ENCODE assay signal across 8 mouse cellular contexts in the genomic region with DNA sequence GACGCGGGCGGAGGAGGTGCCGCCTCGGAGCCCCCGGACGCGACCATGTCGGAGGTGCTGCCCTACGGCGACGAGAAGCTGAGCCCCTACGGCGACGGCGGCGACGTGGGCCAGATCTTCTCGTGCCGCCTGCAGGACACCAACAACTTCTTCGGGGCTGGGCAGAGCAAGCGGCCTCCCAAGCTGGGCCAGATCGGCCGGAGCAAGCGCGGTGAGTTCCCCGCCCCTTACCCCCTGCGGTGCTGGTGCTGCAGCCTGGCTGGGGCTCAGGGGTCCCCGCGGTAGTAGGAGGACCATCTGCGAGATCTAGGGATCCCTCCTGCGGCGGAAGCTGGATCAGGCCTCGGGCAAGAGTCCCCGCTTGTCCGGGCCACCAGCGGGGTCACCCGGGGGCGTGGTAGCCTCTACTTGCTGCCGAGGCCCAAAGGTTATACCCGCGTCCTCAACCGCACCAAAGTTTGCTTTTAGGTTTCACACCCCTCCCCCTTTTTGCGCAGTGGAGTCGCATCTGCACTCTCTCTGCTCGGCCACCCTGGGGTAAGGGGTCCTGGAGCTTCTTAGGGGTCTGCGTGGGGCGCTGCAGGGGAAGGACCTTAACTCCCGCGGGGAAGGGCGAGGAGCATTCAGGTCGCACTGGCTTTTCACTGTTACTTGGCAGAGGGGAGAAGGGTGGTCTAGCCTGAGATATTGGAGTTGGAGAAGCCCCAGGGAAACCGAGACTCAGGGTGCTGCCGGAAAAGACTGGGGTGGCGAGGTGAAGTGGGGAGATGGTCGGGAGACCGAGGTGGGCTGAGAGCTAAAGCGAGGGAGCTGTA. TPM values are rescaled to one million over a fixed set of nuclear protein-coding genes. Genes with fewer than 3 reads are reported as not detected.
DNase-seq lines count a peak whose midpoint lies in the region; ATAC-seq and TF ChIP-seq lines count a peak whose summit lies in the region.

No protein-coding gene starts in this region.

- peaks cover 6% of the 10 kb centered on the region; the same call in 1 of the 2 replicates for H3K27me3 ChIP-seq in forebrain, embryonic 14.5 days (replicated peaks; ENCODE audit: control insufficient read depth, insufficient read depth, low read length)
- H3K27me3 ChIP-seq in intestine, embryonic 14.5 days (replicated peaks; ENCODE audit: control insufficient read depth, insufficient read depth, low read length): no peaks in the 10 kb centered on the region
- peaks cover 97% of the 10 kb centered on the region for H3K27me3 ChIP-seq in liver, embryonic 15.5 days

- peak overlapping the region; percentile 95 for H3K4me3 ChIP-seq in lung, adult 2 months (replicated peaks; ENCODE audit: extremely low read depth, low read depth, low read length)
- H3K4me3 ChIP-seq in brown adipose tissue, adult 24 weeks (ENCODE audit: insufficient read depth, low read depth, low read length): peak overlapping the region; percentile 83
- peak overlapping the region; percentile 76 for H3K4me3 ChIP-seq in forebrain, embryonic 14.5 days (ENCODE audit: low read depth, low read length)
- peak overlapping the region; percentile 88 for H3K4me3 ChIP-seq in intestine, embryonic 14.5 days (ENCODE audit: low read depth, low read length)
- H3K4me3 ChIP-seq in liver, embryonic 15.5 days (replicated peaks): peak overlapping the region; percentile 58

- no peak overlapping the region for H3K27ac ChIP-seq in brown adipose tissue, adult 24 weeks (replicated peaks; ENCODE audit: low read depth, low read length)
- peak overlapping the region; percentile 91 for H3K27ac ChIP-seq in forebrain, embryonic 14.5 days (ENCODE audit: low read depth, low read length)
- peak overlapping the region; percentile 86 for H3K27ac ChIP-seq in intestine, embryonic 14.5 days (ENCODE audit: low read depth)
- H3K27ac ChIP-seq in liver, embryonic 15.5 days (replicated peaks): peak overlapping the region; percentile 65

- H3K4me2 ChIP-seq in forebrain, embryonic 14.5 days (ENCODE audit: low read length): peak overlapping the region; percentile 87
- H3K4me2 ChIP-seq in intestine, embryonic 14.5 days (ENCODE audit: low read length): peak overlapping the region; percentile 94
- H3K4me2 ChIP-seq in liver, embryonic 15.5 days: peak overlapping the region; percentile 58

- no peak for TF ChIP-seq POLR2A in lung, adult 2 months (IDR thresholded peaks at IDR 0.05; ENCODE audit: borderline replicate concordance, extremely low read depth, low read depth, low read length)

- ATAC-seq in forebrain, embryonic 14.5 days: peak; percentile 7; the same call in 1 of the 2 replicates
- ATAC-seq in intestine, embryonic 14.5 days (replicated peaks; ENCODE audit: low FRiP score, low TSS enrichment, low read depth): peak; percentile 14
- ATAC-seq in liver, embryonic 15.5 days (ENCODE audit: insufficient read depth): no peak

- DNase-seq in lung, adult 2 months: peak; percentile 58
- DNase-seq in lung, postnatal 25 days (ENCODE audit: low spot score): no peak
- DNase-seq in forebrain, embryonic 14.5 days (ENCODE audit: low spot score): peak; percentile 47
- DNase-seq in intestine, embryonic 14.5 days (ENCODE audit: low spot score): peak; percentile 71
- DNase-seq in retina, postnatal 1 day: peak; percentile 82
- no peak for DNase-seq in spleen, adult 12 weeks (ENCODE audit: low spot score)

- H3K4me1 ChIP-seq in lung, adult 2 months (ENCODE audit: control insufficient read depth, insufficient read depth, low read length): peaks cover 7% of the 10 kb centered on the region; the same call in 1 of the 2 replicates
- H3K4me1 ChIP-seq in brown adipose tissue, adult 24 weeks (ENCODE audit: control insufficient read depth, insufficient read depth, insufficient read length, low read length): no peaks in the 10 kb centered on the region
- H3K4me1 ChIP-seq in forebrain, embryonic 14.5 days (ENCODE audit: control insufficient read depth, insufficient read depth, low read length): peaks cover 14% of the 10 kb centered on the region
- H3K4me1 ChIP-seq in intestine, embryonic 14.5 days (replicated peaks; ENCODE audit: control insufficient read depth, insufficient read depth, low read length): peaks cover 35% of the 10 kb centered on the region
- H3K4me1 ChIP-seq in liver, embryonic 15.5 days (replicated peaks): peaks cover 6% of the 10 kb centered on the region

- no peaks in the 10 kb centered on the region for H3K9me3 ChIP-seq in forebrain, embryonic 14.5 days (replicated peaks; ENCODE audit: control insufficient read depth, low read length)
- no peaks in the 10 kb centered on the region for H3K9me3 ChIP-seq in intestine, embryonic 14.5 days (ENCODE audit: control insufficient read depth, low read length)
- H3K9me3 ChIP-seq in liver, embryonic 15.5 days (replicated peaks): no peaks in the 10 kb centered on the region

- WGBS in lung, adult 2 months: 2% methylated on average over 58 of the region's 58 CpGs
- WGBS in forebrain, embryonic 14.5 days: under 1% methylated on average over 48 of the region's 58 CpGs
- under 1% methylated on average over 57 of the region's 58 CpGs for WGBS in intestine, embryonic 14.5 days
- WGBS in liver, embryonic 15.5 days (ENCODE audit: insufficient replicate concordance): 2% methylated on average over 58 of the region's 58 CpGs

- H3K9ac ChIP-seq in forebrain, embryonic 14.5 days (ENCODE audit: low read length): peak overlapping the region; percentile 87
- peak overlapping the region; percentile 73 for H3K9ac ChIP-seq in intestine, embryonic 14.5 days (ENCODE audit: low read length)
- peak overlapping the region; percentile 48 for H3K9ac ChIP-seq in liver, embryonic 15.5 days

- TF ChIP-seq CTCF in lung, adult 2 months (IDR thresholded peaks at IDR 0.05; ENCODE audit: insufficient read depth, low read length): no peak

- no peaks in the 10 kb centered on the region for H3K36me3 ChIP-seq in forebrain, embryonic 14.5 days (ENCODE audit: control insufficient read depth, insufficient read depth, low read length)
- peaks cover 13% of the 10 kb centered on the region; the same call in 1 of the 2 replicates for H3K36me3 ChIP-seq in intestine, embryonic 14.5 days (ENCODE audit: control insufficient read depth, insufficient read depth, low read length)
- no peaks in the 10 kb centered on the region for H3K36me3 ChIP-seq in liver, embryonic 15.5 days (replicated peaks)

RNA-seq across cellular contexts. Expression of a gene that starts 1.2 kb away (rescaled TPM):
- 21.7 and 26.9 TPM in 2 replicates for polyA plus RNA-seq in lung, adult 2 months (2012; rRNA removed)
- polyA plus RNA-seq in brown adipose tissue, adult 24 weeks (2012; ENCODE audit: insufficient read depth, insufficient read length, missing spikeins): 5.5 and 6.3 TPM in 2 replicates
- 7.5 and 7.8 TPM in 2 replicates for polyA plus RNA-seq in forebrain, embryonic 14.5 days (2014; fragmentation: Nextera tagmentation; extraction: Ambion mirVana)
- 5.3 and 5.9 TPM in 2 replicates for polyA plus RNA-seq in intestine, embryonic 14.5 days (2014; fragmentation: Nextera tagmentation; extraction: Ambion mirVana)
- 1.3 and 1.4 TPM in 2 replicates for polyA plus RNA-seq in liver, embryonic 15.5 days (2015; fragmentation: Nextera tagmentation; extraction: Ambion mirVana)

RNA-seq across cellular contexts. Expression of a gene that starts 20.9 kb away (rescaled TPM):
- 15.2 and 16.5 TPM in 2 replicates for polyA plus RNA-seq in lung, adult 2 months (2012; rRNA removed)
- polyA plus RNA-seq in brown adipose tissue, adult 24 weeks (2012; ENCODE audit: insufficient read depth, insufficient read length, missing spikeins): 29.9 and 31.2 TPM in 2 replicates
- 16.2 and 21.9 TPM in 2 replicates for polyA plus RNA-seq in forebrain, embryonic 14.5 days (2014; fragmentation: Nextera tagmentation; extraction: Ambion mirVana)
- 19.4 and 20.1 TPM in 2 replicates for polyA plus RNA-seq in intestine, embryonic 14.5 days (2014; fragmentation: Nextera tagmentation; extraction: Ambion mirVana)
- polyA plus RNA-seq in liver, embryonic 15.5 days (2015; fragmentation: Nextera tagmentation; extraction: Ambion mirVana): 7.8 and 8.6 TPM in 2 replicates

RNA-seq across cellular contexts. Expression of a gene that starts 59.0 kb away (rescaled TPM):
- polyA plus RNA-seq in lung, adult 2 months (2012; rRNA removed): not detected in 2 replicates
- not detected in 2 replicates for polyA plus RNA-seq in brown adipose tissue, adult 24 weeks (2012; ENCODE audit: insufficient read depth, insufficient read length, missing spikeins)
- polyA plus RNA-seq in forebrain, embryonic 14.5 days (2014; fragmentation: Nextera tagmentation; extraction: Ambion mirVana): 1.8 and 4.8 TPM in 2 replicates
- polyA plus RNA-seq in intestine, embryonic 14.5 days (2014; fragmentation: Nextera tagmentation; extraction: Ambion mirVana): 0.07 TPM in 2 replicates
- not detected in 2 replicates for polyA plus RNA-seq in liver, embryonic 15.5 days (2015; fragmentation: Nextera tagmentation; extraction: Ambion mirVana)

Comparison
In these comparisons a context has a peak if more than half of its experiments do, and no peak if none do; other contexts are left out.
1. DNase-seq: peak in lung, adult 2 months (single experiment), forebrain, embryonic 14.5 days (single experiment), intestine, embryonic 14.5 days (single experiment) and retina, postnatal 1 day (single experiment); none in lung, postnatal 25 days (single experiment) and spleen, adult 12 weeks (single experiment).
2. Peak in every context shown above with its lines, with median percentiles within 50 percentile points of each other: H3K4me3 ChIP-seq, H3K4me2 ChIP-seq and H3K9ac ChIP-seq.